Mouse (Mus musculus) stomach, postnatal 0 days (tissue): ENCODE measurements at regions not wholly inside any gene's neighbourhood (a gene's known extent, or its start where the extent isn't known, plus 50 kb on each side); places are given as distances from the start of the nearest gene placed in this dataset.

Experiments used
- ATAC-seq: fragments of 200-750 bp; cut with Nextera tagmentation; 2 replicates; pipeline ENCODE4 v1.8.0; 2017; ENCODE audit not compliant: low FRiP score, low TSS enrichment
- DNase-seq: peaks from one replicate; pipeline ENCODE4 v3.0.0-alpha.2; 2016; ENCODE audit warnings: low spot score
- H3K27ac ChIP-seq: fragments of 300-500 bp; sonication (generic); replicated peaks from 2 replicates; pipeline ENCODE4 v1.5.1; 2014; ENCODE audit warnings: mild to moderate bottlenecking, control low read depth
- H3K27me3 ChIP-seq: fragments of 300-500 bp; sonication (generic); 2 replicates; pipeline ENCODE4 v1.6.1; 2014; ENCODE audit warnings: low read length; ENCODE audit not compliant: control insufficient read depth, insufficient read depth
- H3K36me3 ChIP-seq: fragments of 300-500 bp; sonication (generic); 2 replicates; pipeline ENCODE4 v1.6.1; 2014; ENCODE audit warnings: low read length, mixed read lengths; ENCODE audit not compliant: control insufficient read depth, insufficient read depth
- H3K4me1 ChIP-seq: fragments of 300-500 bp; sonication (generic); replicated peaks from 2 replicates; pipeline ENCODE4 v1.6.1; 2014; ENCODE audit warnings: antibody characterized with exemption; ENCODE audit not compliant: control insufficient read depth, insufficient read depth
- H3K4me2 ChIP-seq: fragments of 300-500 bp; sonication (generic); replicated peaks from 2 replicates; pipeline ENCODE4 v1.6.1; 2014; ENCODE audit warnings: low read depth, mild to moderate bottlenecking, control low read depth, moderate library complexity
- H3K4me3 ChIP-seq: fragments of 300-500 bp; sonication (generic); 2 replicates; pipeline ENCODE4 v1.5.1; 2014; ENCODE audit warnings: low read depth, low read length, control low read depth
- H3K9ac ChIP-seq: fragments of 300-500 bp; sonication (generic); 2 replicates; pipeline ENCODE4 v1.6.1; 2014; ENCODE audit warnings: mild to moderate bottlenecking, low read length, control low read depth, mixed read lengths
- H3K9me3 ChIP-seq: fragments of 300-500 bp; sonication (generic); 2 replicates; pipeline ENCODE4 v1.6.1; 2016; ENCODE audit warnings: low read length; ENCODE audit not compliant: control insufficient read depth
- CTCF ChIP-seq: IDR thresholded peaks from 2 replicates; pipeline ENCODE4 v1.5.1; 2016; ENCODE audit warnings: antibody characterized with exemption, low read depth, mild to moderate bottlenecking, moderate library complexity
- EP300 ChIP-seq: optimal IDR thresholded peaks from 2 replicates; pipeline ENCODE3; 2016; ENCODE audit warnings: antibody characterized with exemption
- WGBS: fragments of 180-500 bp; shearing (Covaris S2); extraction: QIAGEN DNeasy Blood & Tissue Kit; methylation state at CpG from one replicate; pipeline ENCODE4 v1.1.7; 2014; 5-methylcytosine and 5-hydroxymethylcytosine counted together

GRCm38 (mm10) chr9:27511161-27511560 is 114.6 kb downstream of the Spata19 start:
- 60% methylated on average over 2 of the region's 2 CpGs for WGBS

GRCm38 (mm10) chr9:27515427-27516110 is 119.0 kb downstream of the Spata19 start:
- ATAC-seq (no peak), DNase-seq (no peak)
- Histone ChIP-seq H3K27me3 (no peaks in the 10 kb centered on the region), H3K9me3 (no peaks in the 10 kb centered on the region), H3K36me3 (no peaks in the 10 kb centered on the region), H3K27ac (no peak overlapping the region), H3K4me3 (no peak overlapping the region), H3K4me2 (no peak overlapping the region), H3K4me1 (no peaks in the 10 kb centered on the region), H3K9ac (no peak overlapping the region)
- TF ChIP-seq CTCF (no peak), EP300 (no peak)
- 70% methylated on average over 4 of the region's 4 CpGs for WGBS

More at GRCm38 (mm10) chr9:27511161-27511560, 114.6 kb downstream of the Spata19 start:
- TF ChIP-seq CTCF (no peak), EP300 (no peak)
- H3K9ac ChIP-seq, result no peak overlapping the region
- H3K27me3 ChIP-seq, result no peaks in the 10 kb centered on the region
- H3K9me3 ChIP-seq, result no peaks in the 10 kb centered on the region
- DNase-seq, result no peak
- H3K27ac ChIP-seq, result no peak overlapping the region
- no peak for ATAC-seq
- no peak overlapping the region for H3K4me2 ChIP-seq
- H3K36me3 ChIP-seq, result no peaks in the 10 kb centered on the region
- H3K4me1 ChIP-seq, result no peaks in the 10 kb centered on the region
- no peak overlapping the region for H3K4me3 ChIP-seq

- no peaks in the 10 kb centered on the region for H3K27me3 ChIP-seq
- ATAC-seq (no peak), DNase-seq (no peak)
- TF ChIP-seq EP300, result no peak
- TF ChIP-seq CTCF, result no peak
- 56% methylated on average over 4 of the region's 4 CpGs for WGBS
- no peaks in the 10 kb centered on the region for H3K9me3 ChIP-seq
- H3K4me1 ChIP-seq, result no peaks in the 10 kb centered on the region
- no peak overlapping the region for H3K9ac ChIP-seq
- H3K4me3 ChIP-seq, result no peak overlapping the region
- H3K36me3 ChIP-seq, result no peaks in the 10 kb centered on the region
- H3K4me2 ChIP-seq, result no peak overlapping the region
- H3K27ac ChIP-seq, result no peak overlapping the region
Measured at GRCm38 (mm10) chr9:27518031-27518430, 121.4 kb downstream of the Spata19 start.

GRCm38 (mm10) chr9:27519711-27520110 is 123.1 kb downstream of the Spata19 start:
- H3K4me3 ChIP-seq, result no peak overlapping the region
- TF ChIP-seq CTCF, result no peak
- no peak for TF ChIP-seq EP300
- H3K4me2 ChIP-seq, result no peak overlapping the region
- no peaks in the 10 kb centered on the region for H3K4me1 ChIP-seq
- no peaks in the 10 kb centered on the region for H3K36me3 ChIP-seq
- H3K27me3 ChIP-seq, result no peaks in the 10 kb centered on the region
- no peak overlapping the region for H3K27ac ChIP-seq
- ATAC-seq, result no peak
- no peak for DNase-seq
- H3K9ac ChIP-seq, result no peak overlapping the region
- no peaks in the 10 kb centered on the region for H3K9me3 ChIP-seq
- whole genome bisulfite sequencing, result 76% methylated on average over 5 of the region's 5 CpGs

GRCm38 (mm10) chr9:27521181-27521580 is 124.6 kb downstream of the Spata19 start:
- Histone ChIP-seq H3K9ac (no peak overlapping the region), H3K4me3 (no peak overlapping the region), H3K36me3 (no peaks in the 10 kb centered on the region), H3K4me1 (no peaks in the 10 kb centered on the region), H3K27me3 (no peaks in the 10 kb centered on the region), H3K27ac (no peak overlapping the region), H3K9me3 (no peaks in the 10 kb centered on the region), H3K4me2 (no peak overlapping the region)
- no peak for ATAC-seq
- TF ChIP-seq EP300 (no peak), CTCF (no peak)
- WGBS, result 45% methylated on average over 3 of the region's 3 CpGs
- DNase-seq, result no peak

GRCm38 (mm10) chr9:27526681-27527080 is 130.1 kb downstream of the Spata19 start:
- H3K4me3 ChIP-seq, result no peak overlapping the region
- H3K27ac ChIP-seq, result no peak overlapping the region
- TF ChIP-seq EP300 (no peak), CTCF (no peak)
- no peaks in the 10 kb centered on the region for H3K9me3 ChIP-seq
- no peaks in the 10 kb centered on the region for H3K4me1 ChIP-seq
- no peaks in the 10 kb centered on the region for H3K36me3 ChIP-seq
- 76% methylated on average over 3 of the region's 3 CpGs for WGBS
- DNase-seq (no peak), ATAC-seq (no peak)
- H3K27me3 ChIP-seq, result no peaks in the 10 kb centered on the region
- H3K9ac ChIP-seq, result no peak overlapping the region
- H3K4me2 ChIP-seq, result no peak overlapping the region
